Mouse (Mus musculus) ES-E14 (cell line): ENCODE measurements at regions not wholly inside any gene's neighbourhood (a gene's known extent, or its start where the extent isn't known, plus 50 kb on each side); places are given as distances from the start of the nearest gene placed in this dataset.

ENCODE experiments used
- CHD2 ChIP-seq: IDR thresholded peaks from 2 replicates; pipeline ENCODE4 v1.6.1; 2014; ENCODE audit warnings: mild to moderate bottlenecking, low read depth, low read length, inconsistent platforms
- MAFK ChIP-seq: IDR thresholded peaks from 2 replicates; pipeline ENCODE4 v1.6.1; 2014; ENCODE audit warnings: mild to moderate bottlenecking, low read depth, low read length, inconsistent platforms; ENCODE audit not compliant: insufficient read depth
- ZC3H11A ChIP-seq: IDR thresholded peaks from 2 replicates; pipeline ENCODE4 v1.6.1; 2012; ENCODE audit warnings: low read depth, mild to moderate bottlenecking, inconsistent platforms, low read length, borderline replicate concordance

DNA sequence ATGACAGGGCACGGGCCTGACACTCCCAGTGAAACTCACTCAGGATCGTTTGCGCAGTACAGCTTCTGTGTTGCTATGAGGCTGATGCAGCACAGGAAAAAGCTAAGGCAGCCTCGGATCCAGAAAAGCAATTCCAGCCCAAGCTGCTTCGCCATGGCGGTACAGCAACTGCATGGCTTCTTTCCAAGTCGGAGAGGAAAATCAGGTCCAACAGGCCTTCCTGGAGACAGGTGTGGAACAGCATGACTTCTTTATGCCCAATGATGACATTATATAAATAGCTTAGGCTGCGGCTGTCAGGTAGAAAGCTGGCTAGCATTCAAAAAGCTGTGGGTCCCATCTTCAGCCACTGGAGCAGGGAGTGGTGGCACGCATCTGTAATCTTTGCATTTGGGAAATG, 61.5 kb upstream of the Actr3 start:
- no peak for TF ChIP-seq MAFK
- TF ChIP-seq ZC3H11A, result no peak
- no peak for TF ChIP-seq CHD2
